Mouse (Mus musculus) gastrocnemius, adult 8-10 months (tissue): ENCODE measurements around the gene Ddah1. TPM values are rescaled to one million over a fixed set of nuclear protein-coding genes. Genes with fewer than 3 reads are reported as not detected.
A peak's percentile ranks its signal among the peaks of the same experiment; 100 is the strongest.
"Not testable (repeated sequence)": the region's sequence is repeated elsewhere in the genome, so short reads cannot be mapped to it uniquely, and the experiment has no call there.

Experiments
- DNase-seq, 2 experiments: peaks; one replicate each; pipeline ENCODE4 v3.0.0; 2022; ENCODE audit warnings: low spot score in 2 of 2
- total RNA-seq, 4 experiments: library from RNA; stranded (reverse); gene quantifications; 2 replicates each; pipeline ENCODE4 v1.2.4; 2022

Ddah1 gene
- total RNA-seq, 4 experiments from 2014 or later: 1.7 to 3.0 (median 2.2) TPM

- no peak for DNase-seq
Observed at GRCm38 (mm10) chr3:145862521-145862920, 104.0 kb downstream of the Ddah1 start.

GRCm38 (mm10) chr3:145864033-145864712 is 105.7 kb downstream of the Ddah1 start:
- no peak for DNase-seq

- DNase-seq: no peak
Observed at GRCm38 (mm10) chr3:145864713-145865233, 106.3 kb downstream of the Ddah1 start.

- peak in 1 of 2 experiments; percentile 20 for DNase-seq
Observed at GRCm38 (mm10) chr3:145872680-145873079, 114.2 kb downstream of the Ddah1 start.

GRCm38 (mm10) chr3:145873271-145873670 is 114.8 kb downstream of the Ddah1 start:
- no peak for DNase-seq

- DNase-seq: peak; percentile 47 to 72
Observed at GRCm38 (mm10) chr3:145874126-145874525, 115.7 kb downstream of the Ddah1 start.

GRCm38 (mm10) chr3:145876120-145876519 is 117.6 kb downstream of the Ddah1 start:
- DNase-seq: no peak

- DNase-seq: not testable (repeated sequence)
Observed at GRCm38 (mm10) chr3:145878867-145879266, 120.4 kb downstream of the Ddah1 start.

- no peak for DNase-seq
Observed at GRCm38 (mm10) chr3:145880335-145880734, 121.9 kb downstream of the Ddah1 start.

- no peak for DNase-seq
Observed at GRCm38 (mm10) chr3:145882076-145882874, 123.8 kb downstream of the Ddah1 start.

GRCm38 (mm10) chr3:145883233-145883632 is 124.8 kb downstream of the Ddah1 start:
- no peak for DNase-seq

- no peak for DNase-seq
Observed at GRCm38 (mm10) chr3:145885376-145885775, 126.9 kb downstream of the Ddah1 start.

GRCm38 (mm10) chr3:145885851-145886464 is 127.5 kb downstream of the Ddah1 start:
- no peak for DNase-seq

GRCm38 (mm10) chr3:145887430-145887971 is 129.0 kb downstream of the Ddah1 start:
- DNase-seq: no peak

- DNase-seq: no peak
Observed at GRCm38 (mm10) chr3:145890346-145891132, 132.1 kb downstream of the Ddah1 start.

GRCm38 (mm10) chr3:145892451-145892850 is 134.0 kb downstream of the Ddah1 start:
- DNase-seq: no peak

GRCm38 (mm10) chr3:145894131-145894530 is 135.7 kb downstream of the Ddah1 start:
- no peak for DNase-seq

GRCm38 (mm10) chr3:145897749-145898148 is 139.3 kb downstream of the Ddah1 start:
- peak; percentile 41 to 75 for DNase-seq

GRCm38 (mm10) chr3:145899832-145900231 is 141.4 kb downstream of the Ddah1 start:
- DNase-seq: peak; percentile 26 to 53

- no peak for DNase-seq
Observed at GRCm38 (mm10) chr3:145903530-145903929, 145.1 kb downstream of the Ddah1 start.
